Mouse (Mus musculus) cerebellum, adult 2 months (tissue): ENCODE results near the gene Fgfr2.

Source experiments
- CTCF ChIP-seq: fragments of 200-500 bp; IDR thresholded peaks from 2 replicates; pipeline ENCODE4 v1.5.1; 2011; ENCODE audit warnings: low read depth, mild to moderate bottlenecking, control low read depth, low read length, moderate library complexity, borderline replicate concordance; ENCODE audit not compliant: insufficient read depth
- POLR2A ChIP-seq: fragments of 200-500 bp; IDR thresholded peaks from 2 replicates; pipeline ENCODE4 v1.6.1; 2011; ENCODE audit warnings: low read length, control low read depth, borderline replicate concordance; ENCODE audit not compliant: insufficient read depth

GRCm38 (mm10) chr7:132964395-132964794, 158.8 kb downstream of the Fgfr2 start:
- TF ChIP-seq CTCF, result no peak
- TF ChIP-seq POLR2A, result no peak
